Mouse (Mus musculus): ENCODE results near the gene Amigo3.

DNA sequence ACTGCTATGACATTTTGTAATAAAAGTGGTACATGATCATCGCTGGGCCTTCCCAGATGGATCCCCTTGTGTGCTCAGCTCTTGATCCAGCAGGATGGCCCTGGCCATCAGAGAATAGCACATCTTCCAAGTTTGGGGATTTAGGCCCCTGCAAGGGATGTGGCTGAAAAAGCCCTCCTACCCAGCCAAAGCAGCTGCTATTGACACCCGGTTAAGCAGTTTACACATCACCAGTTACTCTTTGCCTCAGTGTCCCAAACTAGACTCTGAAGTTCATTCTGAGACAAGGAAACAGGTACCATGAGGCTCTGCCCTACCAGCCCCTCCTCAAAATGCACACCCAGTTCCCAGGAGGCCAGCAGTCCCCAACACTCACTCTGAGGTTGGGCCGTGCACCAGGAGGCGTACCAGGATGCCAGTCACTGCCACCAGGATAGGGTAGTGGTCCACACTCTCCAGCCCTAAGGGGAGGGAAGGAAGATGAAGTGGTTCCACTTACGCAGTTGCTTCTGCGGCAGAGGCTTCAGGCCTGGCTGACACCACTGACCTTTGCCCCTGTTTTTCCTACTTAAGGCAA lies 2.8 kb downstream of the Amigo3 start:
- no peak for TF ChIP-seq CTCF (IDR thresholded peaks at IDR 0.05; ENCODE audit: extremely low read depth, insufficient read depth, low read length)
- TF ChIP-seq POLR2A (IDR thresholded peaks at IDR 0.05; ENCODE audit: extremely low read depth, insufficient read depth, low read length), result no peak
